Mouse (Mus musculus): Measurements from ENCODE around the gene Gne. TPM values are rescaled to one million over a fixed set of nuclear protein-coding genes. Genes with fewer than 3 reads are reported as not detected.
A peak's percentile ranks its signal among the peaks of the same experiment; 100 is the strongest.
"Not testable (repeated sequence)": the region's sequence is repeated elsewhere in the genome, so short reads cannot be mapped to it uniquely, and the experiment has no call there.

The Gne gene
- polyA plus RNA-seq, 1 experiment: not detected

- Histone ChIP-seq H3K4me3 (ENCODE audit: insufficient read depth, low read depth, low read length) (no peak overlapping the region), H3K27ac (ENCODE audit: insufficient read depth, low read depth, low read length) (no peak overlapping the region), H3K4me1 (ENCODE audit: control insufficient read depth, insufficient read depth, low read length) (peaks cover 14% of the 10 kb centered on the region)
- 71% methylated on average over 6 of the region's 6 CpGs for WGBS
- TF ChIP-seq CTCF (IDR thresholded peaks at IDR 0.05; ENCODE audit: insufficient read depth, low read depth, low read length) (no peak), POLR2A (IDR thresholded peaks at IDR 0.05; ENCODE audit: insufficient read depth, low read depth, low read length) (no peak)
Measured at GRCm38 (mm10) chr4:44066891-44067290, 17.1 kb downstream of the Gne start.

- H3K27ac ChIP-seq (ENCODE audit: insufficient read depth, low read depth, low read length): no peak overlapping the region
- TF ChIP-seq CTCF (IDR thresholded peaks at IDR 0.05; ENCODE audit: insufficient read depth, low read depth, low read length): peak; percentile 94
- TF ChIP-seq POLR2A (IDR thresholded peaks at IDR 0.05; ENCODE audit: insufficient read depth, low read depth, low read length): no peak
- H3K4me3 ChIP-seq (ENCODE audit: insufficient read depth, low read depth, low read length): no peak overlapping the region
- 44% methylated on average over 16 of the region's 16 CpGs for WGBS
- H3K4me1 ChIP-seq (ENCODE audit: control insufficient read depth, insufficient read depth, low read length): peaks cover 10% of the 10 kb centered on the region
Measured at GRCm38 (mm10) chr4:44065355-44066025, 18.5 kb downstream of the Gne start.

- Histone ChIP-seq H3K4me1 (ENCODE audit: control insufficient read depth, insufficient read depth, low read length) (peaks cover 10% of the 10 kb centered on the region), H3K4me3 (ENCODE audit: insufficient read depth, low read depth, low read length) (no peak overlapping the region), H3K27ac (ENCODE audit: insufficient read depth, low read depth, low read length) (no peak overlapping the region)
- no peak for TF ChIP-seq CTCF (IDR thresholded peaks at IDR 0.05; ENCODE audit: insufficient read depth, low read depth, low read length)
- no peak for TF ChIP-seq POLR2A (IDR thresholded peaks at IDR 0.05; ENCODE audit: insufficient read depth, low read depth, low read length)
- WGBS: 88% methylated on average over 14 of the region's 14 CpGs
Measured at GRCm38 (mm10) chr4:44062816-44063215, 21.2 kb downstream of the Gne start.

GRCm38 (mm10) chr4:44062062-44062461 is 21.9 kb downstream of the Gne start:
- Histone ChIP-seq H3K27ac (ENCODE audit: insufficient read depth, low read depth, low read length) (no peak overlapping the region), H3K4me3 (ENCODE audit: insufficient read depth, low read depth, low read length) (no peak overlapping the region), H3K4me1 (ENCODE audit: control insufficient read depth, insufficient read depth, low read length) (peaks cover 14% of the 10 kb centered on the region)
- TF ChIP-seq POLR2A (IDR thresholded peaks at IDR 0.05; ENCODE audit: insufficient read depth, low read depth, low read length) (no peak), CTCF (IDR thresholded peaks at IDR 0.05; ENCODE audit: insufficient read depth, low read depth, low read length) (no peak)
- WGBS: 43% methylated on average over 9 of the region's 9 CpGs

GRCm38 (mm10) chr4:44059674-44060073 is 24.3 kb downstream of the Gne start:
- WGBS: 93% methylated on average over 13 of the region's 13 CpGs
- H3K27ac ChIP-seq (ENCODE audit: insufficient read depth, low read depth, low read length): no peak overlapping the region
- TF ChIP-seq POLR2A (IDR thresholded peaks at IDR 0.05; ENCODE audit: insufficient read depth, low read depth, low read length): no peak
- TF ChIP-seq CTCF (IDR thresholded peaks at IDR 0.05; ENCODE audit: insufficient read depth, low read depth, low read length): no peak
- peaks cover 8% of the 10 kb centered on the region for H3K4me1 ChIP-seq (ENCODE audit: control insufficient read depth, insufficient read depth, low read length)
- H3K4me3 ChIP-seq (ENCODE audit: insufficient read depth, low read depth, low read length): no peak overlapping the region

- H3K27ac ChIP-seq (ENCODE audit: insufficient read depth, low read depth, low read length): no peak overlapping the region
- WGBS: 92% methylated on average over 5 of the region's 5 CpGs
- peaks cover 3% of the 10 kb centered on the region; the same call in 1 of the 2 replicates for H3K4me1 ChIP-seq (ENCODE audit: control insufficient read depth, insufficient read depth, low read length)
- TF ChIP-seq CTCF (IDR thresholded peaks at IDR 0.05; ENCODE audit: insufficient read depth, low read depth, low read length) (no peak), POLR2A (IDR thresholded peaks at IDR 0.05; ENCODE audit: insufficient read depth, low read depth, low read length) (no peak)
- no peak overlapping the region for H3K4me3 ChIP-seq (ENCODE audit: insufficient read depth, low read depth, low read length)
Measured at GRCm38 (mm10) chr4:44049812-44050211, 34.2 kb downstream of the Gne start.

- Histone ChIP-seq H3K27ac (ENCODE audit: insufficient read depth, low read depth, low read length) (no peak overlapping the region), H3K4me1 (ENCODE audit: control insufficient read depth, insufficient read depth, low read length) (no peaks in the 10 kb centered on the region), H3K4me3 (ENCODE audit: insufficient read depth, low read depth, low read length) (no peak overlapping the region)
- TF ChIP-seq POLR2A (IDR thresholded peaks at IDR 0.05; ENCODE audit: insufficient read depth, low read depth, low read length): no peak
- 87% methylated on average over 5 of the region's 5 CpGs for WGBS
Measured at GRCm38 (mm10) chr4:44046066-44046465, 37.9 kb downstream of the Gne start.

- WGBS: 93% methylated on average over 5 of the region's 5 CpGs
- Histone ChIP-seq H3K4me1 (ENCODE audit: control insufficient read depth, insufficient read depth, low read length) (no peaks in the 10 kb centered on the region), H3K4me3 (ENCODE audit: insufficient read depth, low read depth, low read length) (no peak overlapping the region), H3K27ac (ENCODE audit: insufficient read depth, low read depth, low read length) (no peak overlapping the region)
- TF ChIP-seq POLR2A (IDR thresholded peaks at IDR 0.05; ENCODE audit: insufficient read depth, low read depth, low read length): no peak
- no peak for TF ChIP-seq CTCF (IDR thresholded peaks at IDR 0.05; ENCODE audit: insufficient read depth, low read depth, low read length)
Measured at GRCm38 (mm10) chr4:44044685-44045356, 39.2 kb downstream of the Gne start.

- WGBS: 98% methylated on average over 4 of the region's 4 CpGs
- not testable (repeated sequence) for H3K4me1 ChIP-seq (ENCODE audit: control insufficient read depth, insufficient read depth, low read length); H3K4me3 ChIP-seq (ENCODE audit: insufficient read depth, low read depth, low read length); H3K27ac ChIP-seq (ENCODE audit: insufficient read depth, low read depth, low read length)
Measured at GRCm38 (mm10) chr4:44043182-44043581, 40.8 kb downstream of the Gne start.

Data from olfactory bulb, adult 2 months (tissue).